Comparison of ENCODE assay signal across 19 mouse cellular contexts in genomic region chr3:60128282-60128681, GRCm38 (mm10). TPM values are rescaled to one million over a fixed set of nuclear protein-coding genes. Genes with fewer than 3 reads are reported as not detected.
"Had no signal": no experiment of that assay in that cellular context is flagged by ENCODE, and none has a peak within 500 bp of the region (broad histone marks: within the 10 kb centered on the region; RNA-seq: fewer than 3 reads in every experiment).

No protein-coding gene starts in this region.

- H3K27ac ChIP-seq: neural tube, embryonic 13.5 days; neural tube, embryonic 15.5 days; stomach, embryonic 15.5 days; stomach, postnatal 0 days had no signal

- H3K4me2 ChIP-seq: neural tube, embryonic 13.5 days; neural tube, embryonic 15.5 days; stomach, embryonic 15.5 days had no signal

- H3K4me3 ChIP-seq: neural tube, embryonic 13.5 days; neural tube, embryonic 15.5 days; stomach, embryonic 15.5 days had no signal

- H3K36me3 ChIP-seq: neural tube, embryonic 13.5 days; neural tube, embryonic 15.5 days; stomach, embryonic 15.5 days had no signal

- H3K9me3 ChIP-seq: neural tube, embryonic 13.5 days; neural tube, embryonic 15.5 days; stomach, embryonic 15.5 days had no signal

- H3K9ac ChIP-seq: neural tube, embryonic 13.5 days; neural tube, embryonic 15.5 days; stomach, embryonic 15.5 days had no signal

- H3K27me3 ChIP-seq: neural tube, embryonic 13.5 days; neural tube, embryonic 15.5 days; stomach, embryonic 15.5 days had no signal

- H3K4me1 ChIP-seq: neural tube, embryonic 15.5 days; stomach, embryonic 15.5 days had no signal

- DNase-seq: retina, postnatal 1 day; right cerebral cortex, adult 18-20 months; right cerebral cortex, postnatal 14 days; right cerebral cortex, postnatal 25 days; right cerebral cortex, postnatal 4 days; spleen, adult 18-20 months; thymus, adult 18-20 months; thymus, adult 2 months; thymus, postnatal 14 days; thymus, postnatal 25 days; thymus, postnatal 36 days; thymus, postnatal 4 days had no signal

RNA-seq across cellular contexts. Expression of gene Sucnr1, which starts 46.6 kb away (rescaled TPM):
- total RNA-seq: neutrophil, adult 5-6 weeks had no signal
- polyA plus RNA-seq: neural tube, embryonic 13.5 days; neural tube, embryonic 14.5 days; neural tube, embryonic 15.5 days; stomach, embryonic 14.5 days had no signal
